Mouse (Mus musculus): ENCODE data around the gene Gm28305. TPM values are rescaled to one million over a fixed set of nuclear protein-coding genes. Genes with fewer than 3 reads are reported as not detected.
A peak's percentile ranks its signal among the peaks of the same experiment; 100 is the strongest.

The Gm28305 gene
- total and polyA plus RNA-seq, 3 experiments: not detected

- peak; percentile 82 to 83 for DNase-seq
- H3K79me2 ChIP-seq (replicated peaks; ENCODE audit: control insufficient read depth, insufficient read depth, low read length): peaks cover 9% of the 10 kb centered on the region
- H3K4me1 ChIP-seq (ENCODE audit: control insufficient read depth, insufficient read depth, low read length): peaks cover 3% of the 10 kb centered on the region
- TF ChIP-seq EP300 (IDR thresholded peaks at IDR 0.05; ENCODE audit: insufficient read depth, low read depth, low read length) (no peak), POLR2A (IDR thresholded peaks at IDR 0.05; ENCODE audit: insufficient read depth, low read depth, low read length) (peak; percentile 7; the same call in 1 of the 2 replicates), CTCF (IDR thresholded peaks at IDR 0.05) (no peak)
- peak within 1 kb of the TSS; percentile 87 for H3K9ac ChIP-seq (ENCODE audit: low read depth, low read length)
- no peaks in the 10 kb centered on the region for H3K36me3 ChIP-seq (ENCODE audit: control insufficient read depth, insufficient read depth, low read length)
- whole genome bisulfite sequencing: 0% methylated on average over 59 of the region's 59 CpGs
- no peaks in the 10 kb centered on the region for H3K27me3 ChIP-seq (ENCODE audit: control insufficient read depth, insufficient read depth, low read length)
- peak within 1 kb of the TSS; percentile 95 for H3K27ac ChIP-seq
- H3K4me3 ChIP-seq: peak within 1 kb of the TSS; percentile 100
- intact Hi-C loops (cut with DNase I): loop anchor here (2.0 to 5.0 kb wide), 2 partner anchors 60 to 1332 kb away; partner anchors contain the start of genes Aste1, Nek11 and Nphp3
Measured at GRCm38 (mm10) chr9:104062430-104063243, 22.2 kb downstream of the Gm28305 start, which contains the start of gene Uba5. Uba5 (minus strand) TSS chr9:104063134.

- Histone ChIP-seq H3K27me3 (ENCODE audit: control insufficient read depth, insufficient read depth, low read length) (no peaks in the 10 kb centered on the region), H3K4me1 (ENCODE audit: control insufficient read depth, insufficient read depth, low read length) (peaks cover 3% of the 10 kb centered on the region), H3K4me3 (peak within 1 kb of the TSS; percentile 100), H3K27ac (peak within 1 kb of the TSS; percentile 95), H3K79me2 (replicated peaks; ENCODE audit: control insufficient read depth, insufficient read depth, low read length) (peaks cover 8% of the 10 kb centered on the region; the same call in 1 of the 2 replicates), H3K9ac (ENCODE audit: low read depth, low read length) (peak within 1 kb of the TSS; percentile 87), H3K36me3 (ENCODE audit: control insufficient read depth, insufficient read depth, low read length) (no peaks in the 10 kb centered on the region)
- TF ChIP-seq CTCF (IDR thresholded peaks at IDR 0.05): no peak
- TF ChIP-seq EP300 (IDR thresholded peaks at IDR 0.05; ENCODE audit: insufficient read depth, low read depth, low read length): peak; percentile 49; the same call in 1 of the 2 replicates
- TF ChIP-seq POLR2A (IDR thresholded peaks at IDR 0.05; ENCODE audit: insufficient read depth, low read depth, low read length): peak; percentile 85
- peak; percentile 90 for DNase-seq
- WGBS: under 1% methylated on average over 30 of the region's 30 CpGs
- intact Hi-C loops (cut with DNase I): loop anchor here (2.0 to 5.0 kb wide), 2 partner anchors 61 to 1331 kb away; partner anchors contain the start of genes Aste1, Nek11 and Nphp3
Measured at GRCm38 (mm10) chr9:104063244-104063961, 22.9 kb downstream of the Gm28305 start, which contains the start of gene Acad11. Acad11 (plus strand) TSS chr9:104063377.

GRCm38 (mm10) chr9:104064571-104064970, 24.1 kb downstream of the Gm28305 start:
- peaks cover 8% of the 10 kb centered on the region; the same call in 1 of the 2 replicates for H3K79me2 ChIP-seq (replicated peaks; ENCODE audit: control insufficient read depth, insufficient read depth, low read length)
- H3K27me3 ChIP-seq (ENCODE audit: control insufficient read depth, insufficient read depth, low read length): no peaks in the 10 kb centered on the region
- H3K4me1 ChIP-seq (ENCODE audit: control insufficient read depth, insufficient read depth, low read length): peaks cover 3% of the 10 kb centered on the region
- TF ChIP-seq EP300 (IDR thresholded peaks at IDR 0.05; ENCODE audit: insufficient read depth, low read depth, low read length) (no peak), POLR2A (IDR thresholded peaks at IDR 0.05; ENCODE audit: insufficient read depth, low read depth, low read length) (no peak), CTCF (IDR thresholded peaks at IDR 0.05) (no peak)
- H3K9ac ChIP-seq (ENCODE audit: low read depth, low read length): no peak overlapping the region
- no peak for DNase-seq
- no peak overlapping the region; the same call in 1 of the 2 replicates for H3K27ac ChIP-seq
- intact Hi-C loops (cut with DNase I): loop anchor here (5.0 kb wide), 1 partner anchor 62 kb away; the partner anchor contains the start of gene Nphp3
- H3K36me3 ChIP-seq (ENCODE audit: control insufficient read depth, insufficient read depth, low read length): no peaks in the 10 kb centered on the region
- WGBS: 24% methylated on average over 1 of the region's 1 CpGs
- no peak overlapping the region for H3K4me3 ChIP-seq

- no peaks in the 10 kb centered on the region for H3K4me1 ChIP-seq (ENCODE audit: control insufficient read depth, insufficient read depth, low read length)
- intact Hi-C loops (cut with DNase I): loop anchor here (10.0 kb wide), 1 partner anchor 585 kb away; the partner anchor contains the start of gene Bfsp2
- H3K27ac ChIP-seq: no peak overlapping the region
- TF ChIP-seq POLR2A (IDR thresholded peaks at IDR 0.05; ENCODE audit: insufficient read depth, low read depth, low read length) (no peak), CTCF (IDR thresholded peaks at IDR 0.05) (no peak), EP300 (IDR thresholded peaks at IDR 0.05; ENCODE audit: insufficient read depth, low read depth, low read length) (no peak)
- WGBS: 34% methylated on average over 4 of the region's 4 CpGs
- no peak overlapping the region for H3K9ac ChIP-seq (ENCODE audit: low read depth, low read length)
- no peaks in the 10 kb centered on the region for H3K79me2 ChIP-seq (replicated peaks; ENCODE audit: control insufficient read depth, insufficient read depth, low read length)
- no peak overlapping the region for H3K4me3 ChIP-seq
- H3K27me3 ChIP-seq (ENCODE audit: control insufficient read depth, insufficient read depth, low read length): no peaks in the 10 kb centered on the region
- H3K36me3 ChIP-seq (ENCODE audit: control insufficient read depth, insufficient read depth, low read length): no peaks in the 10 kb centered on the region
- no peak for DNase-seq
Measured at GRCm38 (mm10) chr9:104070241-104070640, 29.8 kb downstream of the Gm28305 start.

GRCm38 (mm10) chr9:104070863-104071604, 30.6 kb downstream of the Gm28305 start:
- TF ChIP-seq CTCF (IDR thresholded peaks at IDR 0.05) (no peak), EP300 (IDR thresholded peaks at IDR 0.05; ENCODE audit: insufficient read depth, low read depth, low read length) (no peak), POLR2A (IDR thresholded peaks at IDR 0.05; ENCODE audit: insufficient read depth, low read depth, low read length) (no peak)
- Histone ChIP-seq H3K9ac (ENCODE audit: low read depth, low read length) (no peak overlapping the region), H3K4me3 (no peak overlapping the region), H3K36me3 (ENCODE audit: control insufficient read depth, insufficient read depth, low read length) (no peaks in the 10 kb centered on the region), H3K27ac (no peak overlapping the region), H3K79me2 (replicated peaks; ENCODE audit: control insufficient read depth, insufficient read depth, low read length) (no peaks in the 10 kb centered on the region), H3K27me3 (ENCODE audit: control insufficient read depth, insufficient read depth, low read length) (no peaks in the 10 kb centered on the region), H3K4me1 (ENCODE audit: control insufficient read depth, insufficient read depth, low read length) (no peaks in the 10 kb centered on the region)
- intact Hi-C loops (cut with DNase I): loop anchor here (10.0 kb wide), 1 partner anchor 586 kb away; the partner anchor contains the start of gene Bfsp2
- DNase-seq: no peak
- WGBS: 64% methylated on average over 8 of the region's 8 CpGs
